Mouse (Mus musculus) myocyte (in vitro differentiated cells): ENCODE data around the gene Rpl14. TPM values are rescaled to one million over a fixed set of nuclear protein-coding genes. Genes with fewer than 3 reads are reported as not detected.
A peak's percentile ranks its signal among the peaks of the same experiment; 100 is the strongest.

Experiments used
- H3K27me3 ChIP-seq: one replicate; pipeline ENCODE4 v1.6.1; 2011; ENCODE audit not compliant: control insufficient read depth, insufficient read depth, insufficient read length
- H3K36me3 ChIP-seq: one replicate; pipeline ENCODE4 v1.6.1; 2011; ENCODE audit not compliant: control insufficient read depth, insufficient read depth
- H3K4me2 ChIP-seq: one replicate; pipeline ENCODE4 v1.6.1; 2011; ENCODE audit warnings: low read depth, control low read depth
- H3K4me3 ChIP-seq: one replicate; pipeline ENCODE4 v1.5.1; 2011; ENCODE audit warnings: mild to moderate bottlenecking, control low read depth, moderate library complexity
- H3K79me2 ChIP-seq: one replicate; pipeline ENCODE4 v1.6.1; 2011; ENCODE audit not compliant: control insufficient read depth, insufficient read depth
- H3ac ChIP-seq: one replicate; pipeline ENCODE4 v1.6.1; 2011; ENCODE audit not compliant: control insufficient read depth, insufficient read length
- CEBPB ChIP-seq: IDR thresholded peaks from 2 replicates; pipeline ENCODE4 v1.6.1; 2011; ENCODE audit warnings: mild to moderate bottlenecking, moderate library complexity; ENCODE audit not compliant: poor library complexity, insufficient read depth, severe bottlenecking
- E2F4 ChIP-seq: IDR thresholded peaks from one replicate; pipeline ENCODE4 v1.6.1; 2011; ENCODE audit warnings: mild to moderate bottlenecking, control low read depth, moderate library complexity; ENCODE audit not compliant: insufficient read depth
- MAX ChIP-seq: IDR thresholded peaks from one replicate; pipeline ENCODE4 v1.6.1; 2011; ENCODE audit warnings: low read depth, mild to moderate bottlenecking, control low read depth
- MYOD1 ChIP-seq, 3 experiments: IDR thresholded peaks; one replicate each; pipeline ENCODE4 v1.6.1; 2011; ENCODE audit warnings: control low read depth in 2 of 3, low read depth in 2 of 3, mild to moderate bottlenecking in 2 of 3, moderate library complexity in 1 of 3; ENCODE audit not compliant: insufficient read length in 2 of 3, control insufficient read depth in 1 of 3
- MYOG ChIP-seq, 3 experiments: IDR thresholded peaks; one replicate each; pipeline ENCODE4 v1.6.1; 2011; ENCODE audit warnings: control low read depth in 2 of 3, low read depth in 2 of 3, mild to moderate bottlenecking in 2 of 3; ENCODE audit not compliant: insufficient read length in 2 of 3, control insufficient read depth in 1 of 3, insufficient read depth in 1 of 3
- POLR2A ChIP-seq: IDR thresholded peaks from one replicate; pipeline ENCODE4 v1.6.1; 2011; ENCODE audit warnings: low read depth, mild to moderate bottlenecking, control low read depth, moderate library complexity; ENCODE audit not compliant: insufficient read length
- POLR2AphosphoS2 ChIP-seq: IDR thresholded peaks from one replicate; pipeline ENCODE4 v1.6.1; 2011; ENCODE audit warnings: low read depth, control low read depth; ENCODE audit not compliant: insufficient read length
- REST ChIP-seq: IDR thresholded peaks from one replicate; pipeline ENCODE4 v1.6.1; 2011; ENCODE audit warnings: mild to moderate bottlenecking, control low read depth, moderate library complexity; ENCODE audit not compliant: insufficient read depth, insufficient read length
- SRF ChIP-seq: IDR thresholded peaks from one replicate; pipeline ENCODE4 v1.6.1; 2011; ENCODE audit warnings: low read depth; ENCODE audit not compliant: control insufficient read depth, insufficient read length
- TCF12 ChIP-seq: IDR thresholded peaks from one replicate; pipeline ENCODE4 v1.6.1; 2011; ENCODE audit warnings: mild to moderate bottlenecking, control low read depth; ENCODE audit not compliant: poor library complexity, insufficient read depth, severe bottlenecking
- TCF3 ChIP-seq: IDR thresholded peaks from one replicate; pipeline ENCODE4 v1.6.1; 2011; ENCODE audit warnings: low read depth, control low read depth; ENCODE audit not compliant: insufficient read length
- USF1 ChIP-seq: IDR thresholded peaks from one replicate; pipeline ENCODE4 v1.6.1; 2011; ENCODE audit warnings: low read depth, mild to moderate bottlenecking, control low read depth, moderate library complexity
- polyA plus RNA-seq: library from polyadenylated mRNA; unstranded; fragments of >200 nt; fragmentation: generic; extraction: Trizol; gene quantifications from one replicate; pipeline ENCODE4 v1.2.1, GENCODE M21; 2012; ENCODE audit warnings: missing spikeins

Gene Rpl14
- polyA plus RNA-seq, result 1,509 TPM

- peaks cover 23% of the 10 kb centered on the region for H3K79me2 ChIP-seq
- TF ChIP-seq POLR2AphosphoS2 (peak; percentile 99), TCF12 (no peak), USF1 (peak; percentile 12), MYOG (IDR thresholded peaks at IDR 0.05; ENCODE audit: control insufficient read depth in 1 of 3, insufficient read depth in 1 of 3, insufficient read length in 2 of 3, low read depth in 2 of 3) (peak in 1 of 3 experiments; percentile 38), POLR2A (peak; percentile 99), MAX (peak; percentile 85), CEBPB (no peak)
These were observed at the start of gene Rpl14 for GRCm38 (mm10) chr9:120570741-120571592. TSS of gene Rpl14 (plus strand) at chr9:120571444.

GRCm38 (mm10) chr9:120527270-120527669 is 44.0 kb upstream of the Rpl14 start:
- Histone ChIP-seq H3ac (no peak overlapping the region), H3K27me3 (no peaks in the 10 kb centered on the region), H3K36me3 (no peaks in the 10 kb centered on the region), H3K79me2 (no peaks in the 10 kb centered on the region), H3K4me3 (no peak overlapping the region), H3K4me2 (no peak overlapping the region)
- TF ChIP-seq TCF12 (no peak), REST (no peak), CEBPB (no peak), E2F4 (no peak), SRF (no peak), MYOD1 (IDR thresholded peaks at IDR 0.05; ENCODE audit: control insufficient read depth in 1 of 3, insufficient read length in 2 of 3, low read depth in 2 of 3) (no peak), TCF3 (no peak), MAX (no peak), POLR2AphosphoS2 (no peak), POLR2A (no peak), MYOG (IDR thresholded peaks at IDR 0.05; ENCODE audit: control insufficient read depth in 1 of 3, insufficient read depth in 1 of 3, insufficient read length in 2 of 3, low read depth in 2 of 3) (no peak), USF1 (no peak)

More at GRCm38 (mm10) chr9:120570741-120571592, at the start of gene Rpl14:
- Histone ChIP-seq H3K4me3 (peak within 1 kb of the TSS; percentile 86), H3K27me3 (no peaks in the 10 kb centered on the region), H3K36me3 (peaks cover 35% of the 10 kb centered on the region), H3ac (peak within 1 kb of the TSS; percentile 71), H3K4me2 (peak within 1 kb of the TSS; percentile 98)

- Histone ChIP-seq H3K4me3 (no peak overlapping the region), H3K79me2 (no peaks in the 10 kb centered on the region), H3K36me3 (no peaks in the 10 kb centered on the region), H3K27me3 (no peaks in the 10 kb centered on the region), H3ac (no peak overlapping the region), H3K4me2 (no peak overlapping the region)
- TF ChIP-seq REST, result no peak
- no peak for TF ChIP-seq POLR2AphosphoS2
- TF ChIP-seq POLR2A, result no peak
- TF ChIP-seq E2F4, result no peak
- no peak for TF ChIP-seq USF1
- TF ChIP-seq MYOD1 (IDR thresholded peaks at IDR 0.05; ENCODE audit: control insufficient read depth in 1 of 3, insufficient read length in 2 of 3, low read depth in 2 of 3), result no peak
- TF ChIP-seq TCF12, result no peak
- TF ChIP-seq SRF, result no peak
- no peak for TF ChIP-seq MYOG (IDR thresholded peaks at IDR 0.05; ENCODE audit: control insufficient read depth in 1 of 3, insufficient read depth in 1 of 3, insufficient read length in 2 of 3, low read depth in 2 of 3)
- TF ChIP-seq CEBPB, result no peak
- no peak for TF ChIP-seq MAX
- no peak for TF ChIP-seq TCF3
These were observed 43.3 kb upstream of the Rpl14 start for GRCm38 (mm10) chr9:120527919-120528318.

DNA sequence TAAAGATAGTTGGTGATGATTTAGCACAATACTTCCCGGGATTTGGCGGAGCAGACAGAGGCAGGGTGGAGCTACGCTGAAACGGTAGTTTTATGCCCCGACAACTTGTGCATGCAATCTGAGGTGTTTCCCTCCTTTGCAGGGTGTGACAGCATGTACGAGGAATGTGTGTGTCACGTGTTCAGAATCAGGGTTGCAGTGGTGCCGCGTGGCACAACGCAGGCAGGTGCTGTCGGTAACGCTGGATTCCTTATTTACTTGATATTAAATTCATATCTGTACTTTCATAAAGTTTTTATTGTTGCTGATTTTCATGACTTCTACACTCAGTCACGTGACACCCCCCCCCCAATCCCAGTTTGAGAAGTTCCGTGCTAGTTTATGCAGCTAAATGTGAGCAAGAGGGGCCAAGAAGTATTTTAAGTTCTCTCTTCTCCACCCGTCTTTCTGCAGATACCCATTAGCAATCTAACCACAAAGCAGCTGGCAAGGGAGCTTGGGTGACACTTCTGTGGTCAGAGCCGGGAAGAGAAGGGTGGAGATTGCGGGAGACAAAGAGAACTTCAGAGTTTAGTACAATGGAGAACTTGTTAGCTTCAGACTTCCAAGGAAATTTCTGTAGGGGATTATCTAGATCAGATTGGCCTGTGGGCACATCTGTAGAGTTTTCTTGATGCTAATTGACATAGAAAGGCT is 42.3 kb upstream of the Rpl14 start:
- H3K4me2 ChIP-seq, result peak overlapping the region; percentile 68
- H3K36me3 ChIP-seq, result no peaks in the 10 kb centered on the region
- H3K4me3 ChIP-seq, result no peak overlapping the region
- H3ac ChIP-seq, result no peak overlapping the region
- TF ChIP-seq TCF12 (peak; percentile 83), POLR2A (no peak), REST (no peak), CEBPB (no peak), MAX (peak; percentile 66), TCF3 (peak; percentile 55), MYOG (IDR thresholded peaks at IDR 0.05; ENCODE audit: control insufficient read depth in 1 of 3, insufficient read depth in 1 of 3, insufficient read length in 2 of 3, low read depth in 2 of 3) (peak; percentile 52 to 94 (median 78)), MYOD1 (IDR thresholded peaks at IDR 0.05; ENCODE audit: control insufficient read depth in 1 of 3, insufficient read length in 2 of 3, low read depth in 2 of 3) (peak; percentile 41 to 82 (median 63)), SRF (no peak), E2F4 (no peak), USF1 (peak; percentile 90), POLR2AphosphoS2 (no peak)
- no peaks in the 10 kb centered on the region for H3K79me2 ChIP-seq
- H3K27me3 ChIP-seq, result no peaks in the 10 kb centered on the region
